Mouse (Mus musculus): ENCODE results near the gene Nlgn3.

Gene Nlgn3

GRCm38 (mm10) chrX:101372946-101373345 lies 74.0 kb downstream of the Nlgn3 start:
- DNase-seq (ENCODE audit: extremely low read depth, low read depth), result no peak
